Mouse (Mus musculus): ENCODE measurements around the gene Ripor2. TPM values are rescaled to one million over a fixed set of nuclear protein-coding genes. Genes with fewer than 3 reads are reported as not detected.

The Ripor2 gene
- polyA plus RNA-seq, 1 experiment from 2014 or later, result 34.0 TPM

GRCm38 (mm10) chr13:24666763-24667162, 84.8 kb downstream of the Ripor2 start:
- H3K4me1 ChIP-seq, result no peaks in the 10 kb centered on the region
- WGBS, result 83% methylated on average over 4 of the region's 4 CpGs
- ATAC-seq (replicated peaks), result no peak

GRCm38 (mm10) chr13:24668556-24668955, 86.6 kb downstream of the Ripor2 start:
- Histone ChIP-seq H3K27ac (no peak overlapping the region), H3K36me3 (replicated peaks) (peaks cover 19% of the 10 kb centered on the region), H3K4me1 (no peaks in the 10 kb centered on the region), H3K9me3 (no peaks in the 10 kb centered on the region), H3K27me3 (replicated peaks) (no peaks in the 10 kb centered on the region), H3K4me2 (no peak overlapping the region), H3K9ac (no peak overlapping the region), H3K4me3 (no peak overlapping the region)
- 37% methylated on average over 2 of the region's 2 CpGs for WGBS
- ATAC-seq (replicated peaks), result no peak

More at GRCm38 (mm10) chr13:24666763-24667162, 84.8 kb downstream of the Ripor2 start:
- Histone ChIP-seq H3K9me3 (no peaks in the 10 kb centered on the region), H3K9ac (no peak overlapping the region), H3K27ac (no peak overlapping the region), H3K4me2 (no peak overlapping the region), H3K36me3 (replicated peaks) (peaks cover 2% of the 10 kb centered on the region; the same call in 1 of the 2 replicates), H3K27me3 (replicated peaks) (no peaks in the 10 kb centered on the region), H3K4me3 (no peak overlapping the region)

GRCm38 (mm10) chr13:24670676-24671075, 88.7 kb downstream of the Ripor2 start:
- Histone ChIP-seq H3K27me3 (replicated peaks) (no peaks in the 10 kb centered on the region), H3K4me2 (no peak overlapping the region), H3K9ac (no peak overlapping the region), H3K4me1 (no peaks in the 10 kb centered on the region), H3K36me3 (replicated peaks) (peaks cover 20% of the 10 kb centered on the region), H3K9me3 (no peaks in the 10 kb centered on the region), H3K27ac (no peak overlapping the region), H3K4me3 (no peak overlapping the region)
- WGBS, result 71% methylated on average over 2 of the region's 2 CpGs
- ATAC-seq (replicated peaks), result 0 out of 2 replicates have a peak, but pooled peaks have one; percentile 9

DNA sequence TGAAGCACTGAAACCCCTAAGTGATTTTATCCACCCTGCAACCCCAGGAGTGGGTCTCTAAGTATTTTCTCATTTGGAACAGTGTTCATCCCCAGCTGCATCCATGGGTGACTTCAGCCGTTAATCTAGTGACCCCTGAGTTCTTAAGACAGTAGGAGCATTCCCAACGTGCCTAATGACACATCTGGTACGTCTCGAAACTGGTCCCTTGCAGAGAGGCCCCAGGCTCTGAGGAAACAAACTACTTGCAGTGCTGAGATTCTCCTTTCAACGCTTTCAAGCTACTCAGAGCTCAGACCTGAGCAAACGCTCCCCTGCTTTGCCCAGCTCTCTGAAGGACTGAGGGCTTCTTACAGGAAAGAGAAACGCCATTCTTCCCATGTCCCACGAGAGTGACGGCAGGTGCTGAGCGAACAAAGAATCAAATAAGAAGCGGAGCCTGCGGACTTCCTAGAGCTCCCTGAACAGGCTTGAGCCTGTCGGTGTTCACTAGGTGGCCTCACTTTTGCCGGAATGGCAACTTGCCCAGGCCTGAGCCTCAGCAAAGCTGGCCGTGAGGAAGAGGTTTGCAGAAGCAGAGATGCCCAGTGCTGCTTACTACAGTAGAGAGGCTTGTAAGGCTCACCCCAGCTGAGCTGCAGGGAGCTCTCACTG, 97.2 kb downstream of the Ripor2 start:
- peaks cover 4% of the 10 kb centered on the region; the same call in 1 of the 2 replicates for H3K36me3 ChIP-seq (replicated peaks)
- H3K27ac ChIP-seq, result 0 out of 2 replicates have a peak overlapping the region, but pooled peaks have one; percentile 26
- ATAC-seq (replicated peaks), result 0 out of 2 replicates have a peak, but pooled peaks have one; percentile 30
- H3K4me3 ChIP-seq, result no peak overlapping the region
- no peaks in the 10 kb centered on the region for H3K27me3 ChIP-seq (replicated peaks)
- 36% methylated on average over 15 of the region's 15 CpGs for WGBS
- no peaks in the 10 kb centered on the region for H3K4me1 ChIP-seq
- no peak overlapping the region for H3K4me2 ChIP-seq
- no peak overlapping the region for H3K9ac ChIP-seq
- no peaks in the 10 kb centered on the region for H3K9me3 ChIP-seq

- Histone ChIP-seq H3K4me2 (no peak overlapping the region), H3K36me3 (replicated peaks) (peaks cover 4% of the 10 kb centered on the region; the same call in 1 of the 2 replicates), H3K4me1 (no peaks in the 10 kb centered on the region), H3K27me3 (replicated peaks) (no peaks in the 10 kb centered on the region), H3K27ac (no peak overlapping the region), H3K9me3 (no peaks in the 10 kb centered on the region), H3K4me3 (no peak overlapping the region), H3K9ac (no peak overlapping the region)
- no peak for ATAC-seq (replicated peaks)
- 89% methylated on average over 4 of the region's 4 CpGs for WGBS
Measured at GRCm38 (mm10) chr13:24680951-24681350, 99.0 kb downstream of the Ripor2 start.

GRCm38 (mm10) chr13:24682346-24682745, 100.4 kb downstream of the Ripor2 start:
- WGBS, result 88% methylated on average over 5 of the region's 5 CpGs
- Histone ChIP-seq H3K27ac (no peak overlapping the region), H3K4me2 (no peak overlapping the region), H3K27me3 (replicated peaks) (no peaks in the 10 kb centered on the region), H3K9ac (no peak overlapping the region), H3K4me3 (no peak overlapping the region), H3K4me1 (peaks cover 5% of the 10 kb centered on the region), H3K36me3 (replicated peaks) (peaks cover 4% of the 10 kb centered on the region; the same call in 1 of the 2 replicates), H3K9me3 (no peaks in the 10 kb centered on the region)
- ATAC-seq (replicated peaks), result no peak

DNA sequence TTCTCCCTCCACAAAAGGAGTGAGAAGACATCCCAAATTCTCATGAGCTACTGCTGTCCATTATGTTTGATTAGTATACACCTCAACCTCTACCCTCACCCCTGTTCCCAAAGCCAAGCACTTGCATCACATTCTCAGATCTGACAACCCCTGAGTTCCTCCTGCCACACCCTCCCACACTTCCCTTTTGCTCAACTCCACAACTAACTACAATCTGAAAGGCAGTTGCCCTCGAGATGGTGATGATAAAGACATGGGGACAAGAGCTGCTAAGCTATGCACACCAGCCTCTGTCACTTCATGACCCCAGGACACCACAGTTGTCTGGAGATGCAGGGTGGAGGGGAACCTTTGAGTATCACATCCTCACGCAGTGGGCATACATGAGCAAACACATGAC, 102.5 kb downstream of the Ripor2 start:
- H3K4me3 ChIP-seq, result no peak overlapping the region
- H3K4me1 ChIP-seq, result peaks cover 5% of the 10 kb centered on the region
- peaks cover 4% of the 10 kb centered on the region; the same call in 1 of the 2 replicates for H3K36me3 ChIP-seq (replicated peaks)
- no peaks in the 10 kb centered on the region for H3K9me3 ChIP-seq
- H3K27ac ChIP-seq, result no peak overlapping the region
- no peak overlapping the region for H3K9ac ChIP-seq
- no peaks in the 10 kb centered on the region for H3K27me3 ChIP-seq (replicated peaks)
- ATAC-seq (replicated peaks), result no peak
- no peak overlapping the region for H3K4me2 ChIP-seq
- WGBS, result 76% methylated on average over 2 of the region's 2 CpGs

DNA sequence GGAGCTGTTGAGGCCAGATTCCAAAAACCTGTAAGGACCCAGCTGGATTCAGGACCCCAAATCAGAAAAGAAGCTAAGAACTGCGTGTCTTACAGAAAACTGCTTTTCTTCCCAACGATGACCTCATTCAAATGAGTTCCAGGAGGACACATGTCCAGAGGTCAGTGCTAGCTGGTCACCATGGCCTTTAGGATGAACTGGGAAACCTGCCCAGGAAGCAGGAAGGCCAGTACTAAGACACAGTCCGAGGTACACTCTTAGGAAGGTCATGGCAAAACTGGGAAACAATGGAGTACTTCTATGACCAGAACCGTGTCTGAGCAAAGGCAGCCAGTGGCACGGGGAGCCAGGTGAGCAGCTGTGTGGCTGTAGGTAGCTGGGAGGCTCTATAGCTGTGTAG, 103.9 kb downstream of the Ripor2 start:
- WGBS, result 78% methylated on average over 5 of the region's 5 CpGs

GRCm38 (mm10) chr13:24686705-24687665, 105.0 kb downstream of the Ripor2 start:
- Histone ChIP-seq H3K27ac (peak overlapping the region; percentile 32; the same call in 1 of the 2 replicates), H3K4me1 (peaks cover 5% of the 10 kb centered on the region), H3K9me3 (no peaks in the 10 kb centered on the region), H3K4me3 (no peak overlapping the region), H3K9ac (no peak overlapping the region), H3K27me3 (replicated peaks) (no peaks in the 10 kb centered on the region), H3K36me3 (replicated peaks) (peaks cover 4% of the 10 kb centered on the region; the same call in 1 of the 2 replicates), H3K4me2 (peak overlapping the region; percentile 32)
- peak; percentile 93 for ATAC-seq (replicated peaks)
- 26% methylated on average over 15 of the region's 15 CpGs for WGBS

More for the DNA sequence above, 103.9 kb downstream of the Ripor2 start:
- H3K4me1 ChIP-seq, result peaks cover 5% of the 10 kb centered on the region
- peak overlapping the region; percentile 32; the same call in 1 of the 2 replicates for H3K27ac ChIP-seq
- no peaks in the 10 kb centered on the region for H3K9me3 ChIP-seq
- ATAC-seq (replicated peaks), result no peak
- no peak overlapping the region for H3K4me2 ChIP-seq
- H3K36me3 ChIP-seq (replicated peaks), result peaks cover 4% of the 10 kb centered on the region; the same call in 1 of the 2 replicates
- H3K27me3 ChIP-seq (replicated peaks), result no peaks in the 10 kb centered on the region
- no peak overlapping the region for H3K9ac ChIP-seq
- no peak overlapping the region for H3K4me3 ChIP-seq

DNA sequence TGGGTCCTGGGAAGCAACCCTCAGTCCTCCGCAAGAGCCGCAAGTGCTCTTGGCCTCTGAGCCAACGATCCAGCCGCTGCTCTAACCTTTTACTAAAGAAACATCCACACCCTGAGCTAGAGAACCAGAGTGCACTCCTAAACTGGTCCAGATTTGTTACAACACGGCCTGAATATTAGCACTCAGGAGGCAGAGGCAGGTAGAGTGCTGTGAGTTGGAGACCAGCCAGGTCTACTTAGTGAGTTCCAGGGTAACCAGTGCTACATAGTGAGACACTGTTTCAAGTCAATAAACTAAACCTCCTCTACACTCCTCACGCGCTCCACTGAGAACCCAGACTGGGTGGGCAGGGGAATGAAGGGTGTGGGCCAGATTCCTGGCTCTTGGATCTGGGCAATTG, 111.3 kb downstream of the Ripor2 start:
- 85% methylated on average over 7 of the region's 7 CpGs for WGBS
- H3K9ac ChIP-seq, result no peak overlapping the region
- H3K4me2 ChIP-seq, result no peak overlapping the region
- H3K27me3 ChIP-seq (replicated peaks), result no peaks in the 10 kb centered on the region
- H3K27ac ChIP-seq, result no peak overlapping the region
- H3K4me1 ChIP-seq, result no peaks in the 10 kb centered on the region
- no peaks in the 10 kb centered on the region for H3K9me3 ChIP-seq
- no peak for ATAC-seq (replicated peaks)
- no peak overlapping the region for H3K4me3 ChIP-seq
- H3K36me3 ChIP-seq (replicated peaks), result peaks cover 7% of the 10 kb centered on the region; the same call in 1 of the 2 replicates

DNA sequence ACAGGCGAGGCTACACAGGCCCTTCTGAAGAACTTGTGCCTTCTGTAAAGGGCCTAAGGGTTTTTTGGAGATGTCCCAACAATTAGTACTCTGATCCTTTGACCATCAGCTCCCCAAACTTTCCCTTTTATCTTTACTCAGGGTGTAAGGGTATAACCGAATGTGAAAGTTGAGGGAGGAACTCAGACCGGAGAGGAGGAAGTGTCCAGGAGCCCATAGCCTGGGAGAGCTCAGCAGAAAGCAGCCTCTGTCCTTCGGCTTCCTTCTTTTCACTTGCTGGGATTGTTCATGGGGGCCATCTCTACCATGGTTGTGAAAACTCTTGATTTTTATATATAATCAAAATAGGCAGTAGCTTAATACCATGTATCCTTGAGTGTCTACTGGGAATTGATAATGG, 116.8 kb downstream of the Ripor2 start:
- Histone ChIP-seq H3K4me3 (no peak overlapping the region), H3K27me3 (replicated peaks) (no peaks in the 10 kb centered on the region), H3K4me2 (no peak overlapping the region), H3K9me3 (no peaks in the 10 kb centered on the region), H3K4me1 (no peaks in the 10 kb centered on the region), H3K36me3 (replicated peaks) (peaks cover 14% of the 10 kb centered on the region; the same call in 1 of the 2 replicates), H3K9ac (no peak overlapping the region), H3K27ac (no peak overlapping the region)
- no peak for ATAC-seq (replicated peaks)
- WGBS, result 94% methylated on average over 4 of the region's 4 CpGs

GRCm38 (mm10) chr13:24702128-24702527, 120.1 kb downstream of the Ripor2 start:
- Histone ChIP-seq H3K4me3 (no peak overlapping the region), H3K27ac (no peak overlapping the region), H3K27me3 (replicated peaks) (no peaks in the 10 kb centered on the region), H3K9me3 (no peaks in the 10 kb centered on the region), H3K9ac (no peak overlapping the region), H3K36me3 (replicated peaks) (peaks cover 20% of the 10 kb centered on the region; the same call in 1 of the 2 replicates), H3K4me1 (no peaks in the 10 kb centered on the region), H3K4me2 (no peak overlapping the region)
- 86% methylated on average over 5 of the region's 5 CpGs for WGBS
- ATAC-seq (replicated peaks), result no peak

Data from midbrain, embryonic 15.5 days (tissue).